Comparison of ENCODE assay signal across 8 mouse cellular contexts in genomic region chr1:36308451-36308901, GRCm38 (mm10). TPM values are rescaled to one million over a fixed set of nuclear protein-coding genes. Genes with fewer than 3 reads are reported as not detected.
DNase-seq lines count a peak whose midpoint lies in the region; ATAC-seq and TF ChIP-seq lines count a peak whose summit lies in the region.

No protein-coding gene starts in this region.

- no peaks in the 10 kb centered on the region for H3K36me3 ChIP-seq in ES-E14 (ENCODE audit: control insufficient read depth, insufficient read depth, low read length, poor library complexity, severe bottlenecking)
- H3K36me3 ChIP-seq in forebrain, embryonic 13.5 days (ENCODE audit: poor library complexity, severe bottlenecking): no peaks in the 10 kb centered on the region
- no peaks in the 10 kb centered on the region for H3K36me3 ChIP-seq in midbrain, embryonic 16.5 days (ENCODE audit: control insufficient read depth, insufficient read depth, low read length)

- H3K9me3 ChIP-seq in ES-E14 (ENCODE audit: control insufficient read depth, insufficient read depth, low read depth, low read length): no peaks in the 10 kb centered on the region
- no peaks in the 10 kb centered on the region for H3K9me3 ChIP-seq in forebrain, embryonic 13.5 days (replicated peaks)
- no peaks in the 10 kb centered on the region for H3K9me3 ChIP-seq in midbrain, embryonic 16.5 days (replicated peaks; ENCODE audit: control insufficient read depth, low read length, poor library complexity, severe bottlenecking)

- in situ Hi-C loops in ES-E14 (cut with MboI; ENCODE audit: low sequenced_read_pairs in 2 of 2, unreplicated experiment in 2 of 2): no loop called here

- ATAC-seq in forebrain, embryonic 13.5 days: no peak
- no peak for ATAC-seq in midbrain, embryonic 16.5 days

- H3K4me2 ChIP-seq in forebrain, embryonic 13.5 days: peak overlapping the region; percentile 96
- H3K4me2 ChIP-seq in midbrain, embryonic 16.5 days (ENCODE audit: low read length): peak overlapping the region; percentile 97

- peak; percentile 56 for DNase-seq in cerebellum, adult 11-12 months
- no peak for DNase-seq in cerebellum, adult 11 months
- DNase-seq in ES-E14 (ENCODE audit: low read depth, low spot score): no peak
- peak; percentile 20 to 39 for DNase-seq in kidney, postnatal 36 days
- no peak for DNase-seq in urinary bladder, postnatal 25 days (ENCODE audit: low spot score)
- DNase-seq in gastrocnemius, postnatal 4 days (ENCODE audit: low spot score in 2 of 2): no peak

- no peak overlapping the region for H3K9ac ChIP-seq in ES-E14 (ENCODE audit: insufficient read depth, low read depth, low read length, poor library complexity, severe bottlenecking)
- H3K9ac ChIP-seq in forebrain, embryonic 13.5 days: peak overlapping the region; percentile 66
- no peak overlapping the region for H3K9ac ChIP-seq in midbrain, embryonic 16.5 days (ENCODE audit: low read depth, low read length)

- peaks cover 17% of the 10 kb centered on the region for H3K27me3 ChIP-seq in forebrain, embryonic 13.5 days
- H3K27me3 ChIP-seq in midbrain, embryonic 16.5 days (ENCODE audit: control insufficient read depth, insufficient read depth, low read depth, low read length): peaks cover 7% of the 10 kb centered on the region

- peaks cover 0 to 4% of the 10 kb centered on the region in 2 experiments; a peak in 1 of 4 replicates for H3K4me1 ChIP-seq in ES-E14 (ENCODE audit: control insufficient read depth in 2 of 2, insufficient read depth in 2 of 2, low read length in 2 of 2, poor library complexity in 1 of 2)
- H3K4me1 ChIP-seq in forebrain, embryonic 13.5 days: peaks cover 18% of the 10 kb centered on the region
- peaks cover 6% of the 10 kb centered on the region; the same call in 1 of the 2 replicates for H3K4me1 ChIP-seq in midbrain, embryonic 16.5 days (ENCODE audit: control insufficient read depth, insufficient read depth, low read length)

- peak overlapping the region; percentile 81 to 93 for H3K4me3 ChIP-seq in ES-E14 (ENCODE audit: insufficient read depth in 1 of 2, low read depth in 1 of 2, low read length in 2 of 2, poor library complexity in 1 of 2, severe bottlenecking in 1 of 2)
- peak overlapping the region; percentile 54 for H3K4me3 ChIP-seq in forebrain, embryonic 13.5 days
- H3K4me3 ChIP-seq in midbrain, embryonic 16.5 days (ENCODE audit: low read depth, low read length): peak overlapping the region; percentile 64; the same call in 1 of the 2 replicates

- no peak overlapping the region for H3K27ac ChIP-seq in ES-E14 (ENCODE audit: insufficient read depth, low read depth, low read length, poor library complexity, severe bottlenecking)
- H3K27ac ChIP-seq in forebrain, embryonic 13.5 days: no peak overlapping the region
- H3K27ac ChIP-seq in midbrain, embryonic 16.5 days (ENCODE audit: low read length): no peak overlapping the region

- 3% methylated on average over 12 of the region's 12 CpGs for WGBS in forebrain, embryonic 13.5 days
- WGBS in midbrain, embryonic 16.5 days: 6% methylated on average over 12 of the region's 12 CpGs

TF ChIP-seq in ES-E14, 5 proteins besides CTCF, POLR2A, EP300 and RAD21:
- TF ChIP-seq CHD2 (IDR thresholded peaks at IDR 0.05; ENCODE audit: low read depth, low read length) (no peak), ZNF384 (IDR thresholded peaks at IDR 0.05; ENCODE audit: low read depth, low read length) (no peak), ZC3H11A (IDR thresholded peaks at IDR 0.05; ENCODE audit: borderline replicate concordance, low read depth, low read length) (no peak), MAFK (IDR thresholded peaks at IDR 0.05; ENCODE audit: insufficient read depth, low read depth, low read length) (no peak), HCFC1 (IDR thresholded peaks at IDR 0.05; ENCODE audit: borderline replicate concordance, insufficient read depth, low read length) (no peak)

RNA-seq across cellular contexts. Expression of gene Arid5a, which starts 0.9 kb away (rescaled TPM):
- 5.2 and 7.9 TPM in 2 replicates for total RNA-seq in ES-E14 (2012; rRNA removed)
- polyA plus RNA-seq in forebrain, embryonic 13.5 days (2015; fragmentation: Nextera tagmentation; extraction: Ambion mirVana): 1.5 and 2.2 TPM in 2 replicates
- polyA plus RNA-seq in midbrain, embryonic 16.5 days (2015; fragmentation: Nextera tagmentation; extraction: Ambion mirVana): 2.8 and 3.6 TPM in 2 replicates
- 10 to 100 TPM; 17.7 to 18.9 TPM for total RNA-seq in gastrocnemius, postnatal 4 days (2021)

RNA-seq across cellular contexts. Expression of gene Neurl3, which starts 34.0 kb away (rescaled TPM):
- total RNA-seq in ES-E14 (2012; rRNA removed): 0.18 and 0.26 TPM in 2 replicates
- 0.32 and 0.43 TPM in 2 replicates for polyA plus RNA-seq in forebrain, embryonic 13.5 days (2015; fragmentation: Nextera tagmentation; extraction: Ambion mirVana)
- 1.2 and 1.5 TPM in 2 replicates for polyA plus RNA-seq in midbrain, embryonic 16.5 days (2015; fragmentation: Nextera tagmentation; extraction: Ambion mirVana)
- total RNA-seq in gastrocnemius, postnatal 4 days (2021): 1 to 10 TPM; 2.8 to 2.9 TPM

Comparison
In these comparisons a context has a peak if more than half of its experiments do, and no peak if none do; other contexts are left out.
1. DNase-seq: peak in cerebellum, adult 11-12 months (single experiment) and kidney, postnatal 36 days (2 of 2); none in cerebellum, adult 11 months (single experiment), ES-E14 (single experiment), urinary bladder, postnatal 25 days (single experiment) and gastrocnemius, postnatal 4 days (0 of 2).
2. Peak in every context shown above with its lines, with median percentiles within 50 percentile points of each other: H3K4me3 ChIP-seq.